Mouse (Mus musculus) R1 (cell line): ENCODE measurements around the gene Ier2.

Source experiments
- DNase-seq: peaks from one replicate; pipeline ENCODE4 v3.0.0-alpha.2; 2018; ENCODE audit warnings: low read depth, low spot score

The Ier2 gene

GRCm38 (mm10) chr8:84662581-84663065, at the start of gene Ier2:
TSS of gene Ier2 (minus strand) at chr8:84662852.
- DNase-seq, result peak; percentile 97

DNA sequence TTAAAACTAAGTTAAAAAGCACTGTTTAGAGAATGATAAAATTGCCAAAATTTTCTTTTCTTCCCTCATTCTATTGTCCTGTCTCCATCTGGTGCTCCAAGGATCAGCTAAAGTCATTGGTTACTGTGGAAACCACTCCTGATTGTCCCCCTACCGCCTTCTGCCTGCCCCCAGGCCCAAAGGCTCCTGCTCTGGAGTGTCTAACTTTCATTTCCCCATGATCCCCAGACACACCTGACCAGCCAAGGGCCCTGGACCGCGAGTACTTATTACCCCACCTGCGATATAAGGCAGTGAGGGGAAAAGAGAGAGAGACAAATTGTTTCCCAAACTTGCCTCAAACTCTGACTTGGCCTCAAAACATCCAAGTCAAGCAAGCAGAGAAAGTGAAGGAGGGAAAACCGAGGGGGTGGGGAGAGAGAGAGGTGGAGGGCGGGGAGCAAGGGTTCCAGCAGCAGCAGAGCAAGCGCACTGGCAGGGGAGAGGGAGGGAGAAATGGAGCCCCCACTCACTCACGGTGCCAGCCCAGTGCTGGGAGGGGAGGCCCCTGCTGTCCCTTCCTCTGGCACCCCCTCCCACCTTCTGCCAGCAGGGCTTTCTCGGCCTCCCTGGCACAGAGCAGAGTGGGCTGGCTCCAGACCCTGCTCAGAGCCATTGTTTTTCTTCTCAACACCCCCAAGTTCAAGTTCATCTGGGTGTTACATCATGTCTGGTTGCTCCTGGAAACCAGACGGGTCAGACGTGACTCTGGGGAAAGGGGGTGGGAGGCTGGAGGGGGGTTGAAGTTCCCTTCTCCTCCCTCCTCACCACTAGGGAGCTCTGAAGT, 49.5 kb upstream of the Ier2 start:
- DNase-seq, result no peak

DNA sequence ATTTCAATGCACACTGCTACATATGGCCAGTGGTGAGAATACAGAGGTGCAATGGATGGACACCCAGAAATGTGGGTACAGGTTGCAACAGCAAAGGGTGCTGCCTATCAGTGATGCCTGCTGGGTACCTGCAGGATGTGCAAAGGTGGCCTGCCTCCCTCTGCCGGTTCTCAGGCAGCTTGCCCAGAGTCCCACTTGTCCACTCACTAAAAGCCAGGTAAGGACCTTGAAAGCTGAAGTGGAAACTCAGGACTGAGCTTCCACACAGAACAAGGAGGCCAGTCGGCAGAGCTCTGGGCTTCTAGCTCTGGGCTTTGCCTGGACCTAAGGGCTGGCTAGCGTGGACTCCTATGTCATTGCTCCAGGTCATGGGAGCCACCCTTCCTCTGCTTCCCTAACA, 48.7 kb upstream of the Ier2 start:
- no peak for DNase-seq

GRCm38 (mm10) chr8:84709931-84710330, 47.3 kb upstream of the Ier2 start:
- DNase-seq, result no peak

DNA sequence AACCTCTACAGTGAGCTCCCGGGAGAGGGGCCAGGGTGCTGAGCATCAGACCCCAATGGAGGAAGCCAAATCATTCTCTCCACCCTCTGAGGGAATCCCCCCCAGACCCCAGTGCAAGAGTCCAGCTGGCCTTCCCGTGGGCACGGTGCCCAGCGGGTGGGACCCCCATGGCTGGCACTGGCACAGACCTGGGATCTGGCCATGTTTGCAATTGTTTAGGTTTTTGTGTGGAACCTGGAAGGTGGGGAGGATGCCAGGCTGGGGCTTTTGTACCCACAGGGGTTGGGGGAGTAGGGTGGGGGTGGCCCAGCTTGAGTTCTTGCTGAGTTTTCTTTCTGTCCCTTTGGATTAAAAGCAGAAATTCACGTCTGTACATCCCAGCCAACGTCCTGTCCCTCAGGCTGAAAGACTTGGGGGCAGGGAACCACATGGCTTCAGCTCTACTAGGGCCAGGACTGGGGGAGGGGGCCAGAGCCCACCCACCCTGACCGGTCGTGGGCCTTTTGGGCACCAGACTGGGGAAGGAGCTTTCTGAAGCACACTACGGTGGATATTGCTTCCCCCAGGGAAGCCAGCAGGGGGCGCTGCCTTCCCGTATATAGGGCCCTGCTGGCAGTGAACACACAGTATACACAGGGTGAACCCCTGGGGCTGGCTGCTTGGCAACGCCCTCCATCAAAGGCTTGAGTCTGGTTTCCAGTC, 46.3 kb upstream of the Ier2 start:
- DNase-seq, result peak; percentile 92

GRCm38 (mm10) chr8:84708071-84708541, 45.5 kb upstream of the Ier2 start:
- DNase-seq, result no peak

DNA sequence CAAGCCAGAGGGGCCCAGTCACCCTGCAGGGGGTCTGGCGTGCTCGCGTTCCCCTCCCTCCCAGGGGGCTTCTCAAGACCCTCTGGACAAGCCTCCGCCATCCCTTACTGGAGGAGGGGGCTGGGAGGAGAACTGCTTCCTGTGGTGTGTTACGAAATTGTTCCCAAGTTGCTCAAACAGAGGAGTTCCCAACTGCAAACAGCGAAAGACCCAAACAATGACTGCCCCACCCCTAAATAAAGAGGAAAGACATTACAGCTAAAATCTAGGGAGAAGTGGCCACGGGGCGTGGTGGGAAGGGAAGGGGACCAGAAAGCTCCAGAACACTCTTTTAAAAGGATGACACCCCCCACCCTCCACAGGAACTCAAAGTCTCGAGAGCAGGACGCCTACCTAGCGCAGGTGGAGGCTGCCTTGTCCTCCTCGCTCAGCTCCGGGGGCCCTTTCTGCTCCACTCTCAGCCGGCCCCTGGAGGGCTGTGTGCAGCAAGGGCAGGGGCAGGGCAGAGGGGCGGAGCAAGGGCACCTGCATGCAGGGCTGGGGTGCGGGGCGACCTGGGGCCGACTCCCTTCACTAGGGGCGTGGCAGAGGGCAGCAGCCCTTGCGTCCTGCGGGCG, 44.7 kb upstream of the Ier2 start:
- DNase-seq, result peak; percentile 70

GRCm38 (mm10) chr8:84706610-84707266, 44.1 kb upstream of the Ier2 start:
- DNase-seq, result peak; percentile 40

GRCm38 (mm10) chr8:84705960-84706359, 43.3 kb upstream of the Ier2 start:
- no peak for DNase-seq

DNA sequence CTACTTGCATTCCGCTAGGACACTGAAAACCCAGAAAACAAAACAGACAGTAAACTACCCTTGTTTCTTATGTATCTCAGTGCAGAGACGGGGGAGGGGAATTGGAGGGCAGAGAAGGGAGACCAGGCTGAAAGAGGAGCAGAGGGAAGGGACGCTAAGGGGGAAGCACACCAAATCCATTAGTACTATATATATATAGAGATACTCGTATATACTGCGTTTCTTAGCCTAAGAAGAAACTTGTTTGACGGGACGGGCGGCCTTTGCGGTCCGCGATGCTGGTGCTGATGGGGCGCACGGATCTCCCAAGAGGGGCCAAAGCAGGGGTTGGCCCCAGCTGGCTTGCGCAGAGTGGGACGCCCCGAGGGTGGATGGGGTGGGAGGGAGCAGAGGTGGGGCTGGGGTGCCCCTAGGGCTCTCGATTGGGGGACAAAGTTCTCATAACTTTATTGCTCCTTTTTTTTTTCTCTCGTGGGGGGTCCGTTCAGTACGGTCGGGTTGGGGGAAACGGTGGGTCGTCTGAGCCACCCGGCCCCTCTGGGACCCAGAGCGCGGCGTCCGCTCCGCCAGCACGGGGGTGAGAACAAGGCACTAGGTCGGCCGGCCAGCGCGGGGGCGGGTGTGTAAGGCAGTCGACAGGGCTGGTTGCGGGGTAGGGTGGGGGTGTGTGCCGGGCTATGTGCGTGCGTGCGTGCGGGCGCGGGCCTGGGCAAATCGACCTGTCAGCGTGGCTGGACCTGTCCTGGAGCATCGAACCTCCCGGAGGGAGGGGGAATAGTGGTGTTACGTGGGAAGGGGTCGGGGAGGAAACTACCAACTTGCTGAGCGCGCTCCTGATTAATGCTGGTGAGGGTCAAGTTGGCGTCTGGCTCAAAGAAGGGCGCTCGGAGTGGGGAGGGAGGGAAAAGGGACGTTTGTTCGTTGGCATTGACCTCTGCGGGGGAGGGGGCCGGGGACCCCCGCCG, 42.5 kb upstream of the Ier2 start:
- DNase-seq, result peak; percentile 67

DNA sequence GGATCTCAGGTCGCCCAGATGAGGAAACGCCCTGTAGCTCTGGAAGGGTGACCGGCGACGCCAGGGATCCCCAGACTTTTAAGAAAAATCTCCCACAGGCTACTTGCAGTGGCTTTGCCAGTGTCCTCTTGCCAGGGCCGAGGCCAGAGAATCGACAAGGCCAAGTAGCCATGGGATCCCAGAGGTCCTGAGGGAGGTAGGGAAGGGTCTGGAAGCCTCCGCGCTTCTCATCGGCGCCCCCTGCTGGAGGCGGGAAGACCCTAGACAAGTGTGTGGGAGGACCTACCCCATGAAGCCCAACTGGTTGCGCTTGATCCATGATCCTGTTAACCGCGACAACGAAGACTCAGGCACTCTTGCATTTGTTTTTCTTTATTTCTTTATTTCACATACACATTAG, 41.7 kb upstream of the Ier2 start:
- peak; percentile 92 for DNase-seq

DNA sequence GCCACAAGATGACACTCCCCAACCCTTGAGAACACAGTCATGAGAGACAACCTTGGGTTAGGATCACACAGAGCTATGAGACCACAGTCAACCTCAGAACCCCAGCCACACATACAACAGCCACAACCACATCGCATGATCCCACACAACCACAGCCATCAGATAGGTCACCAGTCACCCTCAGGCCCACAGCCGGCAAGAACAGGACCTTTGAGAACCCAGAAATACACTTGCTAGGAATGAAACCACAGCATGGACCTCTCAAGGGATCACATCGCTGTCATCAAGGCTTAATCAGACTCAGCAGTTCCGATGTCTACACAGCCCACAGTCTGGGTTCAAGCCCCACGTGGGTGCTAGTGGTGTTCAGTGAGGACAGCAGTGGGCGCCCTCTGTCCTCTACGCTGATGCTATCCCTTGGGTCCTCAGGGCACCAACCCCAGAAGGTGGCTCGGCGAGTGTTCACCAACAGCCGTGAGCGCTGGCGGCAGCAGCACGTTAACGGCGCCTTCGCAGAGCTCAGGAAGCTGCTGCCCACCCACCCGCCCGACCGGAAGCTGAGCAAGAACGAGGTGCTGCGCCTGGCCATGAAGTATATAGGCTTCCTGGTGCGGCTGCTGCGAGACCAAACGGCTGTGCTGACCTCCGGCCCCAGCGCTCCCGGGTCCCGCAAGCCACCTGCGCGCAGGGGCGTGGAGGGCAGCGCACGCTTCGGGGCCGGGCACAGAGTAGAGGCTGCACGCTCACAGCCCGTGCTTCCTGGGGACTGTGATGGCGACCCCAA, 41.0 kb upstream of the Ier2 start:
- no peak for DNase-seq

- no peak for DNase-seq
Observed at GRCm38 (mm10) chr8:84702963-84703465, 40.4 kb upstream of the Ier2 start.

DNA sequence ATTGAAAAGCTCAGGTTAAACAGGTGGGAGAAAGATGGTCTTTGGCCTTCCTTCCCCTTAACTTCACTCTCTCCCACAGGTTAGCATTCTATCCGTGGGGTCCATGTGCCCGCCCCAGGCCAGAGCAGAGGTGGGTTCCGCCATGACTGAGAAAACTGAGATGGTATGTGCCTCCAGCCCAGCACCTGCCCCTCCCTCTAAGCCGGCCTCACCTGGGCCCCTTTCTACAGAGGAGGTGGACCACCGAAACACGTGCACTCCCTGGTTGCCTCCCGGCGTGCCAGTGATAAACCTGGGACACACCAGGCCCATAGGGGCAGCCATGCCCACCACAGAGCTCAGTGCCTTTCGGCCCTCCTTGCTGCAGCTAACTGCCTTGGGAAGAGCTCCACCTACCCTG, 39.9 kb upstream of the Ier2 start:
- no peak for DNase-seq

DNA sequence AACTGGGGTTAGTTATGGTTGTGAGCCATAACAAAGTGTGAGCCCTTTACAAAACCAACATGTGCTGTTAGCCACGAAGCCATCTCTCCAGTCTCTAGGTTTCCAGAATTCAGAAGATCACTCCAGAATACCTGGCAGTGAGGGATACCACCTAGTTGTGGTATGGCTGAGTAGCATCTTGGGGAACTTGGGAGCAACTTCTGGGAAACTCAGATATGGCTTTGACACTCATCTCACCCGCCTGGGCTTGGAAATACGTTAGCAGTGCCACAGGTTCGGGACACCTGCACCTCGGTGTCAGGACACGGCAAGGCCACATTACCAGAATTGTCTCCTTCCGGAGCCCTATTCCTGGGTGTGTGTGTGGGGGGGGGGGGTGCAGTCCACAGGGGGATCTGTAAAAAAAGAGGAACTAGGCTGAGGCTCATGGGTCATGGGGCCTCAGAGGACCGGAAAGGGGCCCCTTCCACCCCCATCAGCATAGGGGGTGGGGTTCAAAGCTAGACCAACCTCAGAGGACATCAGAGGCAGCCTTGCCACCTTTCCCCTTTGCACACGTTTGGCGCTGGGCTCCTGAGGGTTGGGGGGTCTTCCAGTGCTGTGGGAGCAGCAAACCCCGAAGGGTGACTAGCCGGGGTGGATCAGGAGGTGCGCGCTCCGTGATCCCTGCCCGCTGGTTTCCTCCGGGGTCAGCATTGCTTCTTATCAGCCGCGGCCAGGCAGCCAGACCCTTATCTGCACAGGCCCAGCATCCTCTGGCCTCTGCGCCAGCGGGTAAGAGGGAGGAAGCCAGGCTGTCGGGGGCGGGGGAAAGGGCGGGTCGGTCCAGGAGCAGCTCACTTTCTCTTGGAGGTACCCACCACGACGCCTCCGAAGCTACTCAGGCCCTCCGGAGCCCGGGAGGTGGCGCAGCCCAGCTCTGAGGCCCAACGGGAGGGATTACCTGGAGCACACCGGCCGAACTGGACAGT, 38.6 kb upstream of the Ier2 start, which contains the start of gene Lyl1:
Lyl1 (plus strand) TSS at position 517 of the 971 bp plus-strand sequence.
- DNase-seq, result peak; percentile 34

DNA sequence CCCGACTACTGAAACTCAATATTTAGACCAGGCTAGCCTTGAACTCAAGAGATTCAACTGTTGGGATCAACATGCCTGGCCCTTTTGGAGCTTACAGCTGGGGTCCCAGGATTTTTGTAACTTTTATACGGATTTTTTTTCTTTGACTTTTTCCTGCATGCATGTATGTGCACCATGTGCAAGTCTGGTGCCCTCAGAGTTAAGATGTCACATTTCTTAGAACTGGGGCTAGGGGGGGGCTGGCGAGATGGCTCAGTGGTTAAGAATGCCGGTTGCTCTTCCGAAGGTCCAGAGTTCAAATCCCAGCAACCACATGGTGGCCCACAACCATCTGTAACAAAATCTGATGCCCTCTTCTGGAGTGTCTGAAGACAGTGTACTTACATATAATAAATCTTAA, 37.9 kb upstream of the Ier2 start:
- DNase-seq, result no peak

DNA sequence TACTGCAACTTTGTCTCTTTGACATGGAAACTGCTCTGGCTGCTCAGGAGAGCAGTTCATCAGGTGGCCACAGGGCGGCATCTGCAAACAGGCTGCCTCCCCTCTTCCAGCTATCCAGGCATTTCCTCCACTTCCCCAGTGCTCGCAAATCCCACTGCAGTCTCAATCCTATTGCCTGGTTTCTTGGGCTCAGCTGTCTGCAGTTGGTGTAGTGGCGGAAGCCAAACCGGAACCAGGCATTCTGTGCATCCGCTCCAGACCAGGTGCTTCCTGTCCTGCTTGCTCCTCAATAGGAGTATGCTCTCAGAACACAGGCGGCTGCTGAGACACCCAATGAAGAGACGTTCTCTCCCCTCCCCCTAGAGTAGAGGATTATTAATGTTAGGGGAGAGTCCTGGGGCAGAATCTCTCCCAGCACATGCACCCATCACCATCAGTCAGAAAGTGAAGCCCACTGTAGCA, 37.2 kb upstream of the Ier2 start:
- DNase-seq, result peak; percentile 92

- DNase-seq, result no peak
Observed at GRCm38 (mm10) chr8:84698929-84699401, 36.3 kb upstream of the Ier2 start.
